Mouse (Mus musculus) kidney, postnatal 0 days (tissue): ENCODE data around the gene Sipa1l1. TPM values are rescaled to one million over a fixed set of nuclear protein-coding genes. Genes with fewer than 3 reads are reported as not detected.

Experiments
- ATAC-seq: fragments of 200-750 bp; cut with Nextera tagmentation; replicated peaks from 2 replicates; pipeline ENCODE4 v1.8.0; 2017; ENCODE audit warnings: low read depth, moderate number of reproducible peaks, moderate TSS enrichment, moderate library complexity; ENCODE audit not compliant: low FRiP score
- DNase-seq: peaks from one replicate; pipeline ENCODE4 v3.0.0-alpha.2; 2016; ENCODE audit warnings: low spot score
- H3K27ac ChIP-seq: fragments of 300-500 bp; sonication (generic); 2 replicates; pipeline ENCODE4 v1.5.1; 2014; ENCODE audit warnings: mild to moderate bottlenecking
- H3K27me3 ChIP-seq: fragments of 300-500 bp; sonication (generic); 2 replicates; pipeline ENCODE4 v1.6.1; 2014; ENCODE audit warnings: low read length, mixed read lengths; ENCODE audit not compliant: insufficient read depth
- H3K36me3 ChIP-seq: fragments of 300-500 bp; sonication (generic); 2 replicates; pipeline ENCODE4 v1.6.1; 2014; ENCODE audit warnings: low read length, mixed read lengths; ENCODE audit not compliant: insufficient read depth
- H3K4me1 ChIP-seq: fragments of 300-500 bp; sonication (generic); replicated peaks from 2 replicates; pipeline ENCODE4 v1.6.1; 2014; ENCODE audit warnings: antibody characterized with exemption, low read length, mixed read lengths; ENCODE audit not compliant: insufficient read depth
- H3K4me2 ChIP-seq: fragments of 300-500 bp; sonication (generic); 2 replicates; pipeline ENCODE4 v1.6.1; 2014; ENCODE audit warnings: mild to moderate bottlenecking, low read length, moderate library complexity, mixed read lengths
- H3K4me3 ChIP-seq: fragments of 300-500 bp; sonication (generic); replicated peaks from 2 replicates; pipeline ENCODE4 v1.5.1; 2014; ENCODE audit warnings: low read depth, low read length
- H3K9ac ChIP-seq: fragments of 300-500 bp; sonication (generic); 2 replicates; pipeline ENCODE4 v1.6.1; 2014; ENCODE audit warnings: low read depth, low read length
- H3K9me3 ChIP-seq: fragments of 300-500 bp; sonication (generic); replicated peaks from 2 replicates; pipeline ENCODE4 v1.6.1; 2016; ENCODE audit warnings: low read length, inconsistent platforms, mixed read lengths
- CTCF ChIP-seq: IDR thresholded peaks from 2 replicates; pipeline ENCODE4 v1.5.1; 2016; ENCODE audit warnings: antibody characterized with exemption, low read depth, mild to moderate bottlenecking, moderate library complexity
- WGBS: fragments of 180-500 bp; shearing (Covaris S2); extraction: QIAGEN DNeasy Blood & Tissue Kit; methylation state at CpG from one replicate; pipeline ENCODE4 v1.1.7; 2014; 5-methylcytosine and 5-hydroxymethylcytosine counted together
- polyA plus RNA-seq: library from polyadenylated mRNA; unstranded; fragments of >200 nt; fragmentation: Nextera tagmentation; extraction: Ambion mirVana; gene quantifications from 2 replicates; pipeline ENCODE4 v1.2.1, GENCODE M21; 2015

Gene Sipa1l1
- polyA plus RNA-seq, 1 experiment from 2014 or later, result 17.3 TPM

DNA sequence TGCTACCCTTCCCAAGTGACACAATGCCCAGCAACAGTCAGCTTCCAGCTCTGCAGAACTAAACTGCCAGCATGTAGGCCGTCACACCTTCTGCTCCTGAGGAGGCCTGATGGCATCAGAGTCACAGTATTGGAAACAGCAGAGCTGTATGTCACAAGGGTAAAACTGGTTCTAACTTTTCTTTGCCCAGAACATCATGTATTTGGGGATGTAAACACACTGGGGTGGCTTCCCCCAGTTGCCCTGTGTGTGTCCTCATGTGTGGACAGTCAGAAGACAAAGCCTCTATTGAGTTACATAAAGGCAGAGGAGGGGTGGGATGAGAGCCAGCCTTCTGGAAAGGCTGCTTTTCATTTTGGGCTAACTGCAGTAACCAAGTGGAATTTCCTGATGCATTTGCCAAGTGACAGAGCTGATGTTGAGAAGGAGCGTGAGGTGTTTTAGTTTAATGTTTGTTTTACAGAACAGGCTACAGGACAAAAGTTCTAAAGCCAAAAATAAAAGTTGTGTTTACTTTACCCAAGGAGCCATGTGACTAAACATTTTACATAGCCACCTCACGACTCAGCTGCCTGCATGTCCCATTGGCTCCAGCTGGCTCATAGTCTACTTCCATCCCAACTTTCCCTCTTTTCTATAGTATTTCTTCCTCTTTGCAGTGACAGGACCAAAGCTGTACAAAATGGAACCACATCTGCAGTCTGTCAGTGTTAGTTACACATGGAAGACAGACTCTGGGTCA lies 243.3 kb downstream of the Sipa1l1 start:
- Histone ChIP-seq H3K4me2 (no peak overlapping the region), H3K4me3 (no peak overlapping the region), H3K36me3 (peaks cover 8% of the 10 kb centered on the region; the same call in 1 of the 2 replicates), H3K4me1 (0 out of 2 replicates have a peak, but pooled peaks cover 4% of the 10 kb centered on the region), H3K27ac (peak overlapping the region; percentile 58; the same call in 1 of the 2 replicates), H3K9me3 (no peaks in the 10 kb centered on the region), H3K27me3 (no peaks in the 10 kb centered on the region), H3K9ac (no peak overlapping the region)
- no peak for ATAC-seq
- no peak for TF ChIP-seq CTCF
- peak; percentile 67 for DNase-seq
- 52% methylated on average over 3 of the region's 3 CpGs for WGBS

DNA sequence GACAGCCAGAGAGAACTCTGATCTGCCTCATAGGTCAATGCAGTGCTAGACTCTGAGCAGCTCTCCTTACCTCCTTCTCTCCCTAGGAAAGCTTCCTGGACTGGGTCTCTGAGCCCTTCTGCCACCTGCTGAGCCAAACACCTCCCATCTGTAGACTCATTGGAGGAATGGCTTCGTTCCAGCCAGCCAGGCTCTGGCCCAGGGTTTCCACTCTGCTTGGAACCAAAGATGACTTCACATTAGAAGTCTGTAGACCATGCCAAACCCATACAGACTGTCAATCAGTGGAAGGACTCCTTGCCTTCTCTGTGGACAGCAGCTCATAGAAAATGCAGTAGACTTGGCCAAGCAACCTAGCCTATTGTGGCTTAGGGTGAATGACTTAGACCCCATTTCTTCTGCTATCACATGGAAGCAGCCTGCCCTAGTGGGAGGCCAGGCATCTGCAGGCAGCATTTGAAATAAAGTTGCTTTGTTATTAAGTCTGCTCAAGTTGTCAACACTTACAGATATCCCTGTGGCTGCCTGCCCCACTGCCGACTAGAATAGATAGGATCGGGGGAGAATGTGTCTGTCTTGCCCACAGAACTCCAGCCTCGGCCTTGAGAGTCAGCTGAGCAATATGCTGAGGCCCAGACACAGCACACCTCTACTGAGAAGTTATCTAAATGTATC lies 246.7 kb downstream of the Sipa1l1 start:
- ATAC-seq (no peak), DNase-seq (no peak)
- no peaks in the 10 kb centered on the region for H3K9me3 ChIP-seq
- H3K9ac ChIP-seq, result no peak overlapping the region
- WGBS, result 82% methylated on average over 4 of the region's 4 CpGs
- H3K27ac ChIP-seq, result no peak overlapping the region
- no peaks in the 10 kb centered on the region for H3K27me3 ChIP-seq
- 0 out of 2 replicates have a peak, but pooled peaks cover 4% of the 10 kb centered on the region for H3K4me1 ChIP-seq
- peaks cover 10% of the 10 kb centered on the region; the same call in 1 of the 2 replicates for H3K36me3 ChIP-seq
- H3K4me2 ChIP-seq, result no peak overlapping the region
- no peak overlapping the region for H3K4me3 ChIP-seq
- no peak for TF ChIP-seq CTCF

DNA sequence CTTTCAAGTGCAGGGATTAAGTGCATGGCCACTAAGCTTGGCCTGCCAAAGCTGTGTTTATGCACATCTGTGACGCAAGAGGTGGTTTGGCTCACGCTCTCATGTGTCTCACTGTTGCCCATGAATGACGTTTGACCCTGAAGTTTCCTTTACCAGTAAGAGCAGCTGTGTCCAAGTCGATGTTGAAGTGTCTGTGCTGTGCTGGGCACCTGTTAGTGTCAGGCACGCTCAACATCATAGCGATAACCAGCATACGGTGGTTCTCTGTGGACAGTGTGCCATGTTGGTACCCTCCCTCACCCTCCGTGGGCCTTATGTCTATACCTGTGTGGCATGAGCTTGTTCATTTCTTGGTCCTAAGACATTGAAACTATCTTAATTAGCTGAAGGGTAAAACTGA lies 249.9 kb downstream of the Sipa1l1 start:
- Histone ChIP-seq H3K9me3 (no peaks in the 10 kb centered on the region), H3K9ac (no peak overlapping the region), H3K27me3 (no peaks in the 10 kb centered on the region), H3K4me2 (no peak overlapping the region), H3K27ac (no peak overlapping the region), H3K4me1 (no peaks in the 10 kb centered on the region), H3K4me3 (no peak overlapping the region), H3K36me3 (peaks cover 35% of the 10 kb centered on the region)
- DNase-seq, result no peak
- WGBS, result 93% methylated on average over 8 of the region's 8 CpGs
- ATAC-seq, result no peak
- no peak for TF ChIP-seq CTCF

DNA sequence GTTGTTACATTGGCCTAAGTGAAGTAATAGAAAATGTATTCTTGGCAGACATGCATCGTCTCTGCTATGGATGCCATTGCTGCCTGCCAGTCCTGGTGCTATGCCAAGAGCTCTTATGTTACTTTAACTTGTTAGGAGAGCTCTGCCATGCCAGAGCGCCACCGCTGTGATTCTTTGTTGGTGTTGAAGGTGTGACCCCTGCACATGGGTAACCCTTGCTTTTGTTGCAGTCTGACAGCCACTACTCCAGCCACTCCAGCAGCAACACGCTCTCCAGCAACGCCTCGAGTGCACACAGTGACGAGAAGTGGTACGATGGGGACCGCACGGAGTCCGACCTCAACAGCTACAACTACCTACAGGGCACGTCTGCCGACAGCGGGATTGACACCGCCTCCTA lies 255.7 kb downstream of the Sipa1l1 start:
- TF ChIP-seq CTCF, result no peak
- no peak for DNase-seq
- no peak overlapping the region for H3K4me3 ChIP-seq
- no peak overlapping the region for H3K9ac ChIP-seq
- H3K9me3 ChIP-seq, result no peaks in the 10 kb centered on the region
- WGBS, result 93% methylated on average over 15 of the region's 15 CpGs
- no peak overlapping the region for H3K27ac ChIP-seq
- H3K4me1 ChIP-seq, result no peaks in the 10 kb centered on the region
- no peaks in the 10 kb centered on the region for H3K27me3 ChIP-seq
- no peak for ATAC-seq
- no peak overlapping the region for H3K4me2 ChIP-seq
- peaks cover 36% of the 10 kb centered on the region for H3K36me3 ChIP-seq

DNA sequence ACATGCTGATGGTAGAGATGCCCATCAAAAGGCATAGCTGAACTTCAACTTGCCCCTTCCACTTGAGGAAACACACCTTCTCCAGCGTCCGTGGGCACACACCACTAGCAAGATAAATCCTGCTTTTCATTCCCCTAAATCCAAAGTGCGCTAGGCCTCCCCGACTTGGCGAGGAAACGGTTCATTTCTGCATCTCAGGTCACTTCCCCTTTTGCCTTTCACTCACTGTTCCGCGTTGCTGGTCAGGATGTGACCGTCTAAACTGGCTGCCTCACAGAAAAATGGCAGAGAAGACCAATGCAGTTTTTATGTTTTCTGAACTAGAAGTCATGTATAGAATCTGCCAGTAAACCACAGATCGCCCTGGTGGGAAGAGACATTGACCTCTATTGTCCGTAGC lies 256.7 kb downstream of the Sipa1l1 start:
- Histone ChIP-seq H3K36me3 (peaks cover 36% of the 10 kb centered on the region), H3K9ac (no peak overlapping the region), H3K4me2 (no peak overlapping the region), H3K27ac (no peak overlapping the region), H3K4me1 (no peaks in the 10 kb centered on the region), H3K4me3 (no peak overlapping the region), H3K9me3 (no peaks in the 10 kb centered on the region), H3K27me3 (no peaks in the 10 kb centered on the region)
- TF ChIP-seq CTCF, result no peak
- no peak for DNase-seq
- no peak for ATAC-seq
- WGBS, result 79% methylated on average over 11 of the region's 11 CpGs

- H3K4me2 ChIP-seq, result no peak overlapping the region
- no peak for TF ChIP-seq CTCF
- H3K4me3 ChIP-seq, result no peak overlapping the region
- 57% methylated on average over 2 of the region's 2 CpGs for WGBS
- H3K4me1 ChIP-seq, result no peaks in the 10 kb centered on the region
- no peak for ATAC-seq
- no peaks in the 10 kb centered on the region for H3K9me3 ChIP-seq
- H3K27ac ChIP-seq, result no peak overlapping the region
- peaks cover 27% of the 10 kb centered on the region for H3K36me3 ChIP-seq
- H3K27me3 ChIP-seq, result no peaks in the 10 kb centered on the region
- H3K9ac ChIP-seq, result no peak overlapping the region
- DNase-seq, result peak; percentile 35
Observed at GRCm38 (mm10) chr12:82427416-82427815, 258.3 kb downstream of the Sipa1l1 start.
